Mouse (Mus musculus) kidney, adult 9 months (tissue): Measurements from ENCODE around the gene Gla.

Source experiments
- DNase-seq: peaks from one replicate; pipeline ENCODE4 v3.0.0; 2022

The Gla gene

DNA sequence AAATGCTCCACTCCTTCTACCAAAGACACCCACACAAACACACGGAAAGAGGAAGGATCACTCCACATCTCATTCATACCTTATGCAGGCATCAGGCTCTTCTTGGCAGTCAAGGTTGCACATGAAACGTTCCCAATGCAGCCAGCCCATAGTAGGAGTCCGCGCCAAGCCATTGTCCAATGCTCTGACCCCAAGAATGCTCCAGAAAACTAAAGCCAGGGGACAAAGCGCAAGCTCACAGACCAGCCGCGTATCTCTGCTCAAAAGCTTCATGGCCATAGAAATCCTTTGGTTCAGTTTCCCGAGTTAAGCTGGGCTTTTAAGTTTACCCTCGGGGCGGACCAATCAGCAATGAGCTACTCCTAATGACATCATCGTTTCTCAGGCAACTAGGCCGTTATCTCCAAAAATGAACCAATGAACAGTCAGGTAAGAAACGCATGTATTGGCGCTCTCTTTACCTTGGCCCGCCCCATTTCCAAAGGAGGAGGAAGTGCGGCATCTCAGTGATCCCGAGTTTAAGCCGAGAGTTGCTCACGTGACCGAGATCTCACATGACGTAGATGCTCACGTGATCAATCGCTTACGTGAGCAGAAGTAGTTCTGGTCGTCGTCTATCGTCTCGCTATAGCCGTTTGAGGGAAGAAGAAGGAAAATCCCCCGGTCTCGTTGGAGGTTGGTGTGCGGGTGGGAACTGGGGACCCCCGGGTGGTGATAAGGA lies at the start of gene Gla, which contains the start of gene Hnrnph2:
Gene Gla, minus strand, starts transcription at position 467 of the 721 bp plus-strand sequence.
Gene Hnrnph2, plus strand, starts transcription at position 521 of the 721 bp plus-strand sequence.
- peak; percentile 97 for DNase-seq

- DNase-seq, result peak; percentile 79
Observed at GRCm38 (mm10) chrX:134648031-134648692, 47.2 kb upstream of the Gla start.

- DNase-seq, result no peak
Observed at GRCm38 (mm10) chrX:134647421-134647820, 46.5 kb upstream of the Gla start.

GRCm38 (mm10) chrX:134646338-134646737 lies 45.4 kb upstream of the Gla start:
- DNase-seq, result no peak

DNA sequence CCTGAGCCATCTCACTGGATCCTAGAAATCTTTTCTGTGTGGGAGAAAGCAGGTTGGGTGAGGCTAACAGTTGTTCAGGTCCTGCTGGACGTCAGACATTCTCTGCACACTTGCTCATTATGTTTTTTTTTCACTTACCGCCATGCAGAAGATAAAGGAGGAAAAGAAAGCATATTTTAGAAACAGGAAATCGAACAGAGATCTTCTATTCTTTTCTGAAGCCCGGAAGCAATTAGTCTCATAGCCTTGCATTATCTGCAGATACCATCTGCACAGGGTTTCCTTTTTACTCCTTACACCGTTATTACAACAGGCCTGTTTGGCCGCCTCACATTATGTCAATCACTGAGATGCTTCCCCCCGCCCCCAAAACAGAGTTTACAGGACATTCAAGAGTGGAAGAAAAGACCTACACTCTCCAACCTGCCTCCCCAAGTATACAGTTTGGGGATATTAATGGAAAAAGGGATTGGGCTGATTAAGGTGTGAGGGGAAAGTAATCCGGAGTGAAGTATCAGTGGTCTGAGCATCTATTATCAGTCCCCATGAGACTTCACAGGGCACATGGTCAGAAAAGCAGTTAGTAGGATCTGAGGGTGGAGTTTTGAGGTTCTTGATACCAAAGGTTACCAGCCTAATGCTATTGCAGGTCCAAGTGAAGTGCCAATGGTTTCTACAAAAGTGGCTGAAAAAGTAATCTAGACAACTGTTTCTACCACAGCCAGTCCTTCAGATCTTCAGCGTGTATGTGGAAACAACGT lies 40.3 kb upstream of the Gla start:
- peak; percentile 17 for DNase-seq

DNA sequence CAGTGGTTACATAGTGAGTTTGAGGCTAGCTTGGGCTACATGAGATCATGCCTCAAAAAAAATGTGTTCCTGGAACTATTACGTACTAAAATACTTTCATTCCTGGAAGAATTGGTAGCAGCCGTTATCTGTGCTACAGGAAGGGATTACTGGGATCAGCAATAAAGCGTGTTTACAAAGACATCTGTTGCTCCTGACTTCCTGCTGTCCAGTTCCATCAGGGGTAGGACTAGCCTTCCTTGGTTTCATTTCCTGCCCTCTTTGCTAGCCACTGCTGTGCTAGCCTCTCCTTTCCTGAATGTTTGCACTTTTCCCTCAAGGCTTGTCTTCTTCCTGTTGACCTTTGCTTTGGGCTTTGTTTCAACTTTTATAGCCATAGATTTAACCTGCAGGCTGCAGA lies 34.9 kb upstream of the Gla start:
- peak; percentile 24 for DNase-seq

- no peak for DNase-seq
Observed at GRCm38 (mm10) chrX:134635111-134635510, 34.2 kb upstream of the Gla start.

GRCm38 (mm10) chrX:134632710-134633109 lies 31.8 kb upstream of the Gla start:
- DNase-seq, result no peak

- no peak for DNase-seq
Observed at GRCm38 (mm10) chrX:134628200-134628599, 27.3 kb upstream of the Gla start.

DNA sequence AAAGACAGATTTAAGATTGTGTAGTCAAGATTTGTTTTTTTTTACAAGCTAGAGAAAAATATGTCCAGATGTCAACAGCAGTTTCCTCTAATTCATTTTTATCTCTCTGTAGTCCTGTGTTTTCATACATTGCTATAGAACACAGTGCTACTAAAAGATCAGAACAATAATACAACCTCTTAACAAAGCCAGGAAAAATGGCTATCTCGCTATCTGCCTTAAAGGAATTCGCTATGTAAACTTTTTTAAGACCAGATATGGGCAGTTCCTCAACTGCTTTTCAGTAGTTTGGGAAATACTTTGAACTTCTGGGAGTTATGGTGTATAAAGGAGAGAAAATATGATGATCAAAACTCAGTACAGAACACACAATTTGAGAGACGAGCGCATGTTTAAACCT lies 22.4 kb upstream of the Gla start:
- no peak for DNase-seq

DNA sequence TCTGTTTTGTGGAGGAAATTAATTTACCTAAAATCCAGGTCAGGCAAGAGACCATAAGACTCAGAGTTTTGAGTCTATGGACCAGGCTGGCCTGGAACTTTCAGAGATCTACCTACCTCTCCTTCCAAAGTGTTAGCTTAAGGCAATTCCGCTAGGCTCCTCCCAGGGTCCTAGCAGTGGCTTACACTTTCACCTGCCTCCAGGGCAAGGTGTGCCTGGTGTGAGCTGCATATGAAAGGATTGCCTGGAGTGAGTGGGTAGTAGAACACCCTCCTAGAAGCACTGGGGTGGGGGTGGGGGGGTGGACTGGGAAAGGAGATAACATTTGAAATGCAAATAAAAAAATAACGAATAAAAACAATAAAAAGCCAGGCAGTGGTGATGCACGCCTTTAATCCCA lies 20.8 kb upstream of the Gla start:
- DNase-seq, result no peak

DNA sequence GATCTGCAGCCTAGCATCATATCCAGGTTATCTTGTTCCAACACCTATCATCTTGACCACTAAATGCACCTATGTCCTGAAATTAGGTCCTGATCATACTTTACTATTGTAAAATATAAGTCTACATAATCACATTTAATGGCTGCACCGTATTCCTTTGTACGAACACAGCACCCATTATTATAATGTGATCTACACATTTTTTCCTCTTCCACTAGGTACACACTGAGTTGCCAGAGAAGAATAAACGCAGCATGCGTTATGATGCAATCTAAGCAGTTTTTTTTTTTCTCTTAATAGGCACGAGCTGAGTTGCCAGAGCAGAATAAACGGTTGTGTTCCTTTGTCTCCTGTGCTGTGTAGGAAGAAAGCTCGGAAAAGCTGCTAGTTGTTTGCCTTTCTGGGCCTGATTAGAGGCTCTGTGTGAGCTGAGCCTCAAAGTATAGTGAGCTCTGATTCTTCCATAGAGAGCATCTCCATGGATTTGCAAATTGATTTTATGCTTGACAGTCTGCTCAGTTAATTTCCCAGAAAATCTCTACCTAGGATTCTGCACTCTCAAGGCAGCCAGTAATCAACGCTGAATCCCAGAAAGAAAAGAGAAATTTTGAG lies 19.4 kb upstream of the Gla start:
- DNase-seq, result no peak

DNA sequence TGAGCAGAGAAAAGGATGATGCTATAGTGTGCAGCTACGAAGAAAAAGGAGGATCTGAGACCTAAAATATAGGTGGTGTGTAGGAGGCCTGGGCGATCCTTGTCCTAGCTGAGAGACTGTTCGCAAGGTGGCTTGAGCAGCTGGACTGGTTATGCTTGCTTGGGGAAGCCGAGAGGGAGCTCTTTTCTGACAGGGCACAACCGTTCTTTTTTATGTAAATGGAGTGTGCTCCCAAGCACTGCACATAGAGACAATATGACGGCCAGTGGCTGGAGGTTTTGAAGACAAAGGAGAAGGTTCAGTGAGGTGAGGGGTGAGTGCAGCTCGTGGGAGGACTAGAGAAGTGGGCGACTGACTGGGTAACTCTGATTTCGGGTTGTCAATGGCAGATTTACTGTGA lies 18.8 kb upstream of the Gla start:
- no peak for DNase-seq

- DNase-seq, result peak; percentile 17
Observed at GRCm38 (mm10) chrX:134614306-134614705, 13.4 kb upstream of the Gla start.

DNA sequence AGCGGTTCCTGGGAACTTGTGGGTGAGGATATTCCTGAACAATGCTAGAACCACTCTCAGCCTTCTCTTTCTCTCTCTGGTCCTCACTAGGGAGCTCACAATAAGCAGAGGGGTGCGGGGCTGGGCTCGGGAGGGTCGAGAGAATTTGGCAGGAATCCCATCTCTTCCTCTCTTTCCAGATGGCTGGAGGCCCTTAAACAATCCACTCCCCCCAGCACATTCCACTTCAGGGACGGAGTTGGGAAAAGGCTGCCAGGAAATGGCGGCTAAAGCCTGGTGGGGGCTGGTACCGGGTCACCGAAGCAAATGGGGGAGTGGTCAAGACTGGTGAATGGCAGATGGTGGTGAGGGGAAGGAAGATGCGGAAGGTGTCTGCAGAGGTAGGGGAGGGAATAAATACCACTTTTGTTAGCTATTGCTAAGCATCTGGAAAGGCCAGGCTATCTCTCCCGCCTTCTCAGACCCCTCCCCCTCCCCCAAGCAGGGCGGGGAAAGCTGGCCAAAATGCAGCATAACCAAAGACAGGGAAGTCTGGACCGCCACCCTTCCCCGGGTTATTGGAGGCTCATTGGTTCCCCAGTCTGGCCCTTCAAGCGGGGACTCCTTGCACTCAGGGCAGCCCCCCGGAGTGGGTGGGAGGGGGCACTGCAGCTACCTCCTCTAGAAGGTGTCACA lies 11.5 kb upstream of the Gla start:
- peak; percentile 34 for DNase-seq

DNA sequence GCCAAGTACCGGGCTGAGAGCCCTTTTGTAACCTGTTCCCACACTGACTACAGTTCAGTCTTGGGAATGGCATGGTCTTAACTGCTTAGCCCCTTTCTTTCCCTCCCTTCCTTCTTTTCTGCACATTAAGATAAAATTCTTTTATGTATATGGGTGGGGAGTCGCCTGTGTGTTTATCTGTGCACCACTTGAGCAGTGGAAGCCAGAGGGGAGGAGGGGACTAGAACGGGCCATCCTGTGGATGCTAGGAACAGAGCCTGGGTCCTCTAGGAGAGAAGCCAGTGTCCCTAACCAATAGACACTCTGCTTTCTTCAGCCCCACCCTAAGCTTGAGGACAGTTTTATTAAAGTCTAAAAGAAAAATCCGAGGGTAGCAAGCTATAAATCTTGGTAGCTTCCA lies 10.1 kb upstream of the Gla start:
- DNase-seq, result no peak

- DNase-seq, result peak; percentile 36
Observed at GRCm38 (mm10) chrX:134609472-134609871, 8.5 kb upstream of the Gla start.

- no peak for DNase-seq
Observed at GRCm38 (mm10) chrX:134601380-134602120, 625 bp upstream of the Gla start.

DNA sequence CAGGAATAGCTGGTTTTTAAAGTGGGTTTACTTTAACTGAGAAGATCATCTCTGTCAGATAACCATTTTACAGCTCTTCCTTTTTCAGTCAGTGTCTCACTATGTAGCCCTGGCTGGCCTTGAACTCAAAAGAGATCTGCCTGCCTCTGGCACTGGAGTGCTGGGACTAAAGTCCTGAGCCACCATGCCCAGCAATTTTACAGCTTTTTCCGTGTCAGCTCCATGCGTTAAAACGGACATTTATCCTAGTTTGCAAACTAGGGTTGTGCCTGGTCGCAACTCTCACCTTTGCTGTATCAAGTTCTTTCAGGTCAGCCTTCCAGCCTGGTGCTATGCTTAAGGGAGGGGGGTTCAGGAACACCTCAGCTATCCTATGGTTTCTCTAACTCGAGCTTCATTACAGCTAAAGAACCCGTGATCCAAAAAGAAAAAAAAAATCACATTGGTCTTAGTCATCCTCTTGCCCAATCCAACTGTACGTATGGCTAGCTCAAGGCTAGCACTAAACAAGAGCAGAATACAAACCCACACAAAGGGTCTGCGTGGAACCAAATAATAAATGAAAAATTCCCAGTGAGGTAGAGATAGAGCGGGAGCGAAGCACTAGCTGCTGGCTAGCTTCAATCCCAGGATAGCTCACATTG lies 881 bp downstream of the Gla start:
- no peak for DNase-seq

DNA sequence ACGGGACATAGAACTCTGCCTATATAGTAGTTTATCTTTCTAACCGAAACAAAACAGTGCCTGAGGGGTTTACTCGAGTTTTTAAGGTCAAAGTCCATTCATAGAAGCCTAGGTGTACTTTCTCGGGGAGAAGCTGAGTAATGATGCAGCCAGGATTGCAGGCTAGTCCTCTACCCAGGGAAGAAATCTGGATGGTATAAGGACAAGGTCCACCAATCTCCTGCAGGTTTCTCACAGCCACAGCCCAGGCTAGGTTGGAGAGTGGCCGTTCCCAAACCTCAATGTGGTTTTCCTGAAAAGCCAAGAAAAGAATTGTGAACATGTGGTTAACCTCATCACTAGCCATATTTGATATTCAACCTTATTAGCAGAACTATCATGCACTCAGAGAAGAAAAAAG lies 11.1 kb downstream of the Gla start:
- DNase-seq, result no peak

DNA sequence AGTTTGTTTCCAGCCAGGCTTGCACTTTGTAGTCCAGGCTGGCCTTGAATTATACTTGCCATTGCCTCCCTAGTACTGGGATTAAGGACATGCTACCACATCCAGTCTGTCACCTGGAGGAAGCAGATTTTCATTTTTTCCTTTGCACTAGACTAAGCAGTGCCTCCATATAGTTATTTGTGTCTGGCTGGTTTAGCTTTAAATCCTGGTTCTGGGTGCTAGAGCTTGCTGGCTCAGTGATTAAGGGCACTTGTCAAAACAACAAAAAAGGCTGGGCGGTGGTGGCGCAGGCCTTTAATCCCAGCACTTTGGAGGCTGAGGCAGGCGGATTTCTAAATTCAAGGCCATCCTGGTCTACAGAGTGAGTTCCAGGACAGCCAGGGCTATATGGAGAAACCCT lies 11.9 kb downstream of the Gla start:
- no peak for DNase-seq

GRCm38 (mm10) chrX:134588261-134588660 lies 12.7 kb downstream of the Gla start:
- DNase-seq, result no peak
